Comparison of ENCODE assay signal across 24 mouse cellular contexts in the genomic region with DNA sequence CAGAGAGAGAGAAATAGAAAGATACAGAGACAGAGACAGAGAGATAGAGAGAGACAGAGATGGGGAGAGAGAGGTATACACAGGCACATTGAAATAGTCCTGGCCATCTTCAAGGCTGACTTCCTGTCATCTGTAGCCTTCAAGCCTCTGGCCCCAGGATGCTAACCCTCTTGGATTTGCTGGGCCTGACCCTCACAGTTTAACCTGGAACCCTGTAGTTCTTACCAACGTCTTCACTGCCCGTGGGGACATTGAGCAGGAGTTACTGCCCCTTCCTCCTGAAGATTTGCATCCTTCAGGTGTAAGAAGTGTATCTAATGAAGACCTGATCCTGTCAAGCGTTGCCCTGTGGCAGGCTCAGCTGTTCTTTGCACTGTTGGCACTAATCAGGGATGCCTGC. TPM values are rescaled to one million over a fixed set of nuclear protein-coding genes. Genes with fewer than 3 reads are reported as not detected.
"Had no signal": no experiment of that assay in that cellular context is flagged by ENCODE, and none has a peak within 500 bp of the region (broad histone marks: within the 10 kb centered on the region; RNA-seq: fewer than 3 reads in every experiment).

No protein-coding gene starts in this region.

- H3K4me2 ChIP-seq: lung, embryonic 14.5 days; midbrain, embryonic 13.5 days; neural tube, embryonic 13.5 days; neural tube, embryonic 15.5 days; stomach, embryonic 15.5 days had no signal

- H3K27ac ChIP-seq: midbrain, embryonic 10.5 days; midbrain, embryonic 13.5 days; neural tube, embryonic 13.5 days; neural tube, embryonic 15.5 days; stomach, embryonic 15.5 days; stomach, postnatal 0 days had no signal

- DNase-seq: lung, adult 18-20 months; lung, embryonic 14.5 days; lung, postnatal 10 days; lung, postnatal 4 days; retina, postnatal 1 day; right cerebral cortex, adult 18-20 months; right cerebral cortex, postnatal 14 days; thymus, adult 2 months; thymus, postnatal 25 days; thymus, postnatal 4 days had no signal

- H3K9me3 ChIP-seq: midbrain, embryonic 10.5 days; midbrain, embryonic 13.5 days; neural tube, embryonic 13.5 days; neural tube, embryonic 15.5 days; stomach, embryonic 15.5 days had no signal

- H3K9ac ChIP-seq: lung, embryonic 14.5 days; midbrain, embryonic 13.5 days; neural tube, embryonic 13.5 days; neural tube, embryonic 15.5 days; stomach, embryonic 15.5 days had no signal

- H3K36me3 ChIP-seq: midbrain, embryonic 10.5 days; midbrain, embryonic 13.5 days; neural tube, embryonic 13.5 days; neural tube, embryonic 15.5 days; stomach, embryonic 15.5 days had no signal

- ATAC-seq: midbrain, embryonic 13.5 days; midbrain, embryonic 16.5 days had no signal

- H3K4me3 ChIP-seq: midbrain, embryonic 10.5 days; midbrain, embryonic 13.5 days; myocyte; neural tube, embryonic 13.5 days; neural tube, embryonic 15.5 days; stomach, embryonic 15.5 days had no signal

RNA-seq across cellular contexts. Expression of a gene that starts 14.0 kb away (rescaled TPM):
- total RNA-seq: megakaryocyte, adult 5-6 weeks; megakaryocyte-erythroid progenitor cell, adult 5-6 weeks had no signal
- polyA plus RNA-seq: liver, embryonic 16.5 days; lung, embryonic 16.5 days; myocyte; spleen, adult 2 months; stomach, embryonic 15.5 days; stomach, postnatal 0 days; thymus, adult 2 months; urinary bladder, adult 2 months had no signal
